Mouse (Mus musculus) megakaryocyte, embryonic 14.5 days (primary cell): ENCODE measurements at regions not wholly inside any gene's neighbourhood (a gene's known extent, or its start where the extent isn't known, plus 50 kb on each side); places are given as distances from the start of the nearest gene placed in this dataset.

ENCODE experiments used
- H3K27me3 ChIP-seq: replicated peaks from 2 replicates; pipeline ENCODE3; 2012; ENCODE audit warnings: inconsistent platforms
- H3K36me3 ChIP-seq: replicated peaks from 2 replicates; pipeline ENCODE3; 2012; ENCODE audit warnings: low read length, inconsistent platforms, mixed read lengths
- H3K4me1 ChIP-seq: 2 replicates; pipeline ENCODE4 v1.6.1; 2012; ENCODE audit warnings: inconsistent platforms
- H3K4me3 ChIP-seq: replicated peaks from 2 replicates; pipeline ENCODE3; 2012; ENCODE audit warnings: moderate library complexity, mild to moderate bottlenecking, inconsistent platforms
- H3K9me3 ChIP-seq: 2 replicates; pipeline ENCODE4 v1.6.1; 2012; ENCODE audit warnings: inconsistent platforms
- FLI1 ChIP-seq: IDR thresholded peaks from 2 replicates; pipeline ENCODE4 v1.6.1; 2012; ENCODE audit warnings: low read length, inconsistent platforms, mixed read lengths
- GATA1 ChIP-seq: IDR thresholded peaks from 3 replicates; pipeline ENCODE4 v1.6.1; 2012; ENCODE audit warnings: mixed read lengths, low read length, inconsistent platforms, borderline replicate concordance

DNA sequence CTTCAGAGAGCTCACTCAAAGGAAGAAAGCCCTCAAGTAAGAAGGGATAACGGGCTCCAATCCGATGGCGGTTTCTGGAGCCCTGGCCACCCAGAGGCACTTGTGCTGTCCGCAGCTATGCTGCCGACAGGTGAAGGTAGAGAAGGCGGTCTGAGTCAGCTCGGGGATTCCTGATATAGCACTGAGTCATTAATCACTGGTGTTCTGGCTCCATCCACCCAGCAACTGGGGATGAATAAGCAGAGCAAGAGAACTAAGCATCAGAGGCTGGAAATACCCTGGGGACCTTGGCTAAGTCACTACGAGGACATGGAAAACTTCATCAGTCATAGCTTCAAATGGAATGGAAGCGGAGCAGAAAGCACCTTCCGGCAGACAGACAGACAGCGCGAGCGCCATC lies 122.5 kb upstream of the Runx1 start:
- Histone ChIP-seq H3K36me3 (no peaks in the 10 kb centered on the region), H3K27me3 (no peaks in the 10 kb centered on the region), H3K4me3 (no peak overlapping the region), H3K9me3 (peaks cover 4% of the 10 kb centered on the region; the same call in 1 of the 2 replicates), H3K4me1 (peaks cover 77% of the 10 kb centered on the region)
- TF ChIP-seq GATA1 = no peak
- TF ChIP-seq FLI1 = no peak

DNA sequence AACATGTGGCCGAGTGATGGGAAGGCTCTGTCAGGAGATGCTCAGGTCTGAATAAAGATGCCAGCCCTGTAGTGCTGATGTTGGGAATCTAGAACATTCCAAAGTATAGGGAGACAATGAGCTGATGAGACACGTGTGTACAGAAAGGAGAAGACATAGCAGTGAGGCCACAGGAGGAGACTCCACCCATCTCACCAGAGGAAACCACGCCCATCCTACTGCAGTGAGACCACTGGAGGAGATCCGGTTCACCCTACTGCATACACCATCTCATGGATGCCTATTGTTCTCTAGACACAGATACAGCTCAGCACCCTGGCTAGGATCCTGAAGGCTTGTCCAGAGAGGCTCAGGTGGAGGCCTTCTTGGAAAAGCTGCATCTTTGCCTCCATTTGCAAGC lies 120.6 kb upstream of the Runx1 start:
- Histone ChIP-seq H3K4me1 (peaks cover 63% of the 10 kb centered on the region), H3K9me3 (peaks cover 4% of the 10 kb centered on the region; the same call in 1 of the 2 replicates), H3K27me3 (no peaks in the 10 kb centered on the region), H3K36me3 (no peaks in the 10 kb centered on the region), H3K4me3 (peak overlapping the region; percentile 48)
- no peak for TF ChIP-seq FLI1
- no peak for TF ChIP-seq GATA1

DNA sequence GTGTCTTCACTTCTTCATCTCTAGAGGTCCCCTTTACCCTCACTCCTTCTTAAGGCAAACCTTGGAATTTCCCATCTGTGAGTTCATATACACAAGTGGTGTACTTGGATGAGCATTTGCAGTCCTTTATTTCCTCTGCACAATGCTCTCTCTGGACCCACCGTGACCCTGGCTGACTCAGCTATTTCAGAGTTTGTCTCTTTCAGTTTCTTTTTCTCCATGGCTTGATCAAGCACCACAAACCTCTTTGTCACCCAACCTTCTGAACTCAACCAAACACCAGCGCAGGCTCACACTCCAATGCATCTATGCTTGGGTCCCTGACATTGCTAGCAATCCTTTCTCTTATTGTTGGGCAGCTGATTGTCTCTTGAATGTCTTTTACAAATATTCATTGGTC lies 118.0 kb upstream of the Runx1 start:
- H3K36me3 ChIP-seq = no peaks in the 10 kb centered on the region
- no peak for TF ChIP-seq GATA1
- TF ChIP-seq FLI1 = no peak
- peaks cover 50% of the 10 kb centered on the region for H3K4me1 ChIP-seq
- H3K4me3 ChIP-seq = peak overlapping the region; percentile 77
- no peaks in the 10 kb centered on the region for H3K27me3 ChIP-seq
- no peaks in the 10 kb centered on the region for H3K9me3 ChIP-seq

DNA sequence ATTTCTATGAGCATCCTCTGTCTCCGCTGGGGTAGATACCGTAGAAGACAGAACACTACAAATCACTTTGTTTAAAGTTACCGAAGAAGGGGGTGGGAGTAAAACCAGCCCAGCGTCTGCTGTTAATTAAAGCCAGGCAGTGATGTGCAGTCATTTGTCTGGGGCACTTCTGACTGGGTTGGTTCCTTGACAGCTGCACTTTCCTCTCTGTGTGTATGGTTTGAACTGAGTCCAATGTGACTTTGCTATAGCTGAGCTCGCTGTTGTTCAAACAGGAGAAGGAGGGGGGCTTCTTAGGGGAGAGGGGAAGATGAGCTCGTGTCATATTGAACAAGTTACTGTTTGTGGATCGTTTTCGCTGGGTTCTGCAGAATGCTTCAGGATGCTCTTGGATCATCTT lies 113.7 kb upstream of the Runx1 start:
- H3K27me3 ChIP-seq = no peaks in the 10 kb centered on the region
- TF ChIP-seq FLI1 = no peak
- no peak for TF ChIP-seq GATA1
- no peak overlapping the region for H3K4me3 ChIP-seq
- H3K36me3 ChIP-seq = no peaks in the 10 kb centered on the region
- H3K9me3 ChIP-seq = no peaks in the 10 kb centered on the region
- H3K4me1 ChIP-seq = peaks cover 14% of the 10 kb centered on the region

DNA sequence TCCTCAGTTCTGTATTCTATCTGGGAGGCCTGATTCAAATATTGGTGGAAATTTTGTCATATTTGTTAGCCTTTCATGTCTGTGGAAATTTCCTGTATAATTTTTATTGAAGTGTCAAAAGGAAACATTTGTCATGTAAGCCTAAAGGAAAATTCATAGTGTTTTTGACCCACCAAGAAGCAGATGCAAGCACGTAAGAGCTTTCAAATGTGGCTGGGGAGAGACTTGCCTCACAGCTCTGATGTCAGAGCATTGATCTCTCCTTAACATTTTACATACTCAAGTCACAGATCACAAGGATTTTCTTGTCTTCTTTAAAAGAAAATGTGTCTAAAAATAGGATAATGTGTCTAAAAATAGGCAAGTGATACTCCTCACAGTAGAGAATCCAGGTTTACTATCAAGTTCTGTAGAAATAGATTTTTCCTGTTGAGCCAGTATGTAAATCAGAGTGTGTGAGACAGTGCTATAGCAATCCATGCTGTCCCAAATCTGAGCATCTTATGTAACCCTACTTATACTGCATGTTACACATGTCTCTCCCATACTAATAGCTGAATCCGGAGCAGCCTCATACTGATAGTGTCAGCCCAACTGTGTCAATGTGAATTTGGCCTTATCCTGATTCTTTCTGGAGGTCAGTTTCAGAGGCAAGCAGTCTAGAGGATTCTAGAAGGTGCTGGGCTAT lies 110.0 kb upstream of the Runx1 start:
- H3K9me3 ChIP-seq = no peaks in the 10 kb centered on the region
- TF ChIP-seq FLI1 = no peak
- no peak for TF ChIP-seq GATA1
- H3K36me3 ChIP-seq = no peaks in the 10 kb centered on the region
- H3K27me3 ChIP-seq = peaks cover 8% of the 10 kb centered on the region
- H3K4me1 ChIP-seq = peaks cover 4% of the 10 kb centered on the region; the same call in 1 of the 2 replicates
- no peak overlapping the region for H3K4me3 ChIP-seq

DNA sequence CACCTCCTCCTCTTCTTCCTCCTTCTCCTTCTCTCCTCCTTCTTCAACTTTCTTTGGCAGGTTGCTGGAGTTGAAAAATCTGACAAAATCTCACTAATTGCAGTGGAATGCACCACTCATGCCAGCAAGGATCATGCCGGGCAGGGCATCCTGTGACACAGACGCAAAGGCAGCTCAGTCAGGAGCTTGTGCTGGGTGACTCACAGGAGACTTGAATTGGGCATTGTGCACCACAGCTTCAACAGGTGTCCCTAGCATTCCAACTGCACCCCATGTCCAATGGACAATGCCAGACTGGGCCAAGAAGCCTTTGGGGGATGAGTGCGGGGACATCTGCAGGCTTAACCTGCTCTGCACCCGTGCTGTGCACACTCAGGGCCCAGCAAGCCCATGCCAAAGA lies 104.2 kb upstream of the Runx1 start:
- Histone ChIP-seq H3K4me3 (no peak overlapping the region), H3K4me1 (peaks cover 49% of the 10 kb centered on the region), H3K9me3 (no peaks in the 10 kb centered on the region), H3K27me3 (peaks cover 25% of the 10 kb centered on the region), H3K36me3 (no peaks in the 10 kb centered on the region)
- no peak for TF ChIP-seq FLI1
- TF ChIP-seq GATA1 = no peak

DNA sequence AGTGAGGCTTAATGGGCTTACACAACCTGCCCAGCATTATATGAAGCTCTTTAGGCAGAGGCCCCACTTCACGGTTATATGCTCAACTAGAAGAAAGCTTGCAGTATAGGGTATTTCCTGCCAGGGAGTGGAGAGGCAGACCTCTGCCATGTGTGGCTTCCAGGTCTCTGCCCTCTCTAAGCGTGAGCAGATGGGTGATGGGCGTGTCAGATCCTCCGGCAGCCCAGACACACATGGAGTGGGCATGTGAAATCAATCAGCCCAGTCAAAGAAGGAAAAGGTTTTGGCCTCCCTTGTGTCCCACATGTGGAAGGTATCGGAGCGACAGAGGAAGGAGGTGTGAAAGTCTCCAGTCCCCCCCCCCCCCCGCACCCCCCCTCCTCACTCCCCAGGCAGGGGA lies 102.3 kb upstream of the Runx1 start:
- TF ChIP-seq GATA1 (no peak), FLI1 (no peak)
- peaks cover 21% of the 10 kb centered on the region for H3K27me3 ChIP-seq
- H3K9me3 ChIP-seq = no peaks in the 10 kb centered on the region
- no peaks in the 10 kb centered on the region for H3K36me3 ChIP-seq
- peaks cover 51% of the 10 kb centered on the region for H3K4me1 ChIP-seq
- H3K4me3 ChIP-seq = no peak overlapping the region

DNA sequence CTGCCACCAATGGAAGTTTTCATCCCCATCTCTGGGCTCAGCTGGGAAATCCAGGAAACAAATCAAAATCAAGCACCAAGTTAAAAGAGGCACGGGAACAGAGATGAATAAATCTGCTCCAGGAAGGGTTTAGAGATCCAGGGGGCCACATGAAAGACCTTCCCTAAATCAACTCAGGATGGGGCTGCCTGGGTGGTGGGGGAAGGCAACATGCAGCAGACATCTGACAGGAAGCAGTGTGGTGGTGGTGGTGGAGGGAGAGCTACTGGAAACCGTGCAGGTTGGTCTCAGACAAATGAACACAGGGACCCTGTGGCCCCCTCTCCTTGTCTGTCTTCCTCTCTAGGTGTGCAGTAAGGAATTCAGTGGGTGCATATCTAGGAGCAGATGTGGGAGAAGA lies 101.7 kb upstream of the Runx1 start:
- peaks cover 51% of the 10 kb centered on the region for H3K4me1 ChIP-seq
- H3K9me3 ChIP-seq = no peaks in the 10 kb centered on the region
- no peak for TF ChIP-seq GATA1
- TF ChIP-seq FLI1 = no peak
- H3K4me3 ChIP-seq = peak overlapping the region; percentile 47
- no peaks in the 10 kb centered on the region for H3K36me3 ChIP-seq
- peaks cover 17% of the 10 kb centered on the region for H3K27me3 ChIP-seq

DNA sequence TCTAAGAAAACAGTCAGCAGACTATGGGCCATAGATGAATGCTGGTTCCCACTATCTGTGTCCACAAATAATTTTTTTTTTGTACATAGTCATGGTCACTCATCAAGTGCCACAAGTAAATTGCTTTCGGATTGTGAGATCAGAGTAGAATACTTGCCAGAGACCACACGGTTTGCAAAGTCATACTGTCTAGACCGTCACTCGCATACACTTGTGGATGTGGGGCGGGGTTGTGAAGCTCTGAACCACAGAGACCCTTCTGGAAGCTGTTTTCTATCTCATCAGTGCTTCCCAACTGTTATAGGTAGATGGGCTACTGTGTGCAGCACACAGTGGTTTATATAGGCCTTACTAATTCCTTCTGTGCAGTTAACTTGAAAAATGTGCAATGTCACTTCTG lies 100.9 kb upstream of the Runx1 start:
- no peaks in the 10 kb centered on the region for H3K36me3 ChIP-seq
- H3K4me1 ChIP-seq = peaks cover 55% of the 10 kb centered on the region
- peaks cover 17% of the 10 kb centered on the region for H3K27me3 ChIP-seq
- TF ChIP-seq FLI1 (no peak), GATA1 (no peak)
- no peaks in the 10 kb centered on the region for H3K9me3 ChIP-seq
- peak overlapping the region; percentile 70 for H3K4me3 ChIP-seq

DNA sequence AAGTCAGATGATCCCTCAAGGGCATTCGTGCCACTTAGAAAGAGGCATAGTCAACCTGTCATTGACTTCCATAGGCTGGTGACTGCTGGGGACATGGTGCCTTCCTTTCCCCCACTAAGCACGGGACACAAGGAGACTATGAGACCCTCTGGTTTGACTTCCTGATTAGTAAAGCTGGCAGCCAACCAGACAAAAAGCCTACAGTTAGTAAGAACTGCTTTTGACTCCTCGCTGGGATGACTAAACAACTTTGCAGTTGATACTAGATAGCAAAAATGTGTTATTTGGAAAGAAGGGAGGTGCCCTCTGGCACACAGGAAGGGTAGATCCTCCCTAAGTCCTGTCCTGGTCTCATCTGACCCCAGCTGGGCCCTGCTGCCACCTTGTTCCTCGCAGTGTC lies 95.0 kb upstream of the Runx1 start:
- H3K36me3 ChIP-seq = no peaks in the 10 kb centered on the region
- no peak for TF ChIP-seq GATA1
- no peak for TF ChIP-seq FLI1
- no peaks in the 10 kb centered on the region for H3K9me3 ChIP-seq
- H3K27me3 ChIP-seq = no peaks in the 10 kb centered on the region
- peak overlapping the region; percentile 1 for H3K4me3 ChIP-seq
- H3K4me1 ChIP-seq = peaks cover 35% of the 10 kb centered on the region

DNA sequence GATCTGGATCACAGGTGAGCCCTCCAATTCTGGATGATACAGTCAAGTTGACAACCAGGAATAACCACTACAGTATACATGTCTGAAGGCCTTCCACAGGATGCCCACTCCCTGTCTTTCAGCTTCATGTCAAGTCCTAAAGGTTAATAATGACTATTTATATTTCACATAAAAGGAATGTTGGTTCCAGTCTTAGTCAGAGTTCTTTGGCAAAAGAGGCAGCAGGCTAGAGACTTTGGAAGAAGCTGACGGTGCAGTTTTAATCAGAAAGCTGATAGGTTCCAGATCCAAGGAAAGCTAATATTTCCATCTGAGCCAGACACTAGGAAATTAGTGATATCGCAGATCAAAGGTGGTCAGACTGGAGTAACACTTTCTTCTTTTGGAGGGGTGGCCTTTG lies 91.4 kb upstream of the Runx1 start:
- TF ChIP-seq GATA1 (no peak), FLI1 (no peak)
- Histone ChIP-seq H3K4me3 (no peak overlapping the region), H3K27me3 (peaks cover 4% of the 10 kb centered on the region), H3K36me3 (no peaks in the 10 kb centered on the region), H3K4me1 (peaks cover 21% of the 10 kb centered on the region), H3K9me3 (no peaks in the 10 kb centered on the region)
